8 mouse cellular contexts compared by ENCODE assay signal in the genomic region with DNA sequence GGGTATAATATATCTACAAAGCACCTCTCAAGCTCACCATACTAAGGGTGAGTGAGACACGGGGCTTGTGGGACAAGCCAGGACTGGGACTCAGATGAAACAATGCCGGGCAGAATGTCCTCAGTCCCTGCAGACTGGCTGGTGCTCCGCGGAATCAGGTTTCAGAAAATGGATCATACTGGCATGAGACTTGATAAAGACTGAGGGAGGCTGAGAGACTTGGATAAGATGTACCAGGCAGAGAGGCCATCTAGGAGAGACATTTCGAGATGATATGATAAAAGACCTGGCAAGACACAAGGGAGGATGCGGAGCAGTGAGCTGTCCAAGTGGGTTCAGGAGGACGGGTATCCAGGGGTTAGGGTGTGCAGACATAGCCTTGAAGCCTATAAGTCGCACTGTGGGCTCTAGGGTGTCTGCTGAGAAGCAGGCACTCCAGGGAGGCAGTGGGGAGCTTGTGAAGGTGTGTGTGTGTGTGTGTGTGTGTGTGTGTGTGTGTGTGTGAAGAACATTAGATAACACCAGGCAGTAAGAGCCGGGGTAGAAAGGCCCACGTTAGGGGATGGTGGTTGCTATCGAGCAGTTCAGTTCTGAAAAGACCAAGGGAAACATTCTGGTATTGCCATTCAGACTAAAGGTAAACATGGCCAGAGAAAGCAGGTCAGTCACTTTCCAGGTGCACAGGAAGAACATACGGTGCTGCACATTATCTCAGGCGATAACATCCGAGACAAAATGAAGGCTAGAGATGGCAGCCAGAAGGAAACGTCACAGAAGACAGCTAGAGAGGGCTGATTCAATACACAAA. TPM values are rescaled to one million over a fixed set of nuclear protein-coding genes. Genes with fewer than 3 reads are reported as not detected.
DNase-seq lines count a peak whose midpoint lies in the region; ATAC-seq and TF ChIP-seq lines count a peak whose summit lies in the region.

No protein-coding gene starts in this region.

- no peak for TF ChIP-seq CTCF in midbrain, postnatal 0 days (IDR thresholded peaks at IDR 0.05)

- peak; percentile 43 for DNase-seq in cerebellum, adult 11-12 months
- DNase-seq in cerebellum, postnatal 36 days: no peak
- DNase-seq in spleen, postnatal 36 days (ENCODE audit: low spot score in 2 of 2): peak; percentile 24 to 38
- no peak for DNase-seq in spleen, postnatal 14 days (ENCODE audit: low spot score in 2 of 2)
- DNase-seq in midbrain, postnatal 0 days (ENCODE audit: low spot score): no peak
- no peak for DNase-seq in urinary bladder, postnatal 10 days (ENCODE audit: low spot score)
- no peak for DNase-seq in adrenal gland, postnatal 10 days

- peak overlapping the region; percentile 84 for H3K9ac ChIP-seq in intestine, embryonic 16.5 days (ENCODE audit: low read depth, low read length)
- peak overlapping the region; percentile 63 for H3K9ac ChIP-seq in midbrain, postnatal 0 days (replicated peaks; ENCODE audit: low read length, poor library complexity, severe bottlenecking)

- peaks cover 16% of the 10 kb centered on the region for H3K4me1 ChIP-seq in intestine, embryonic 16.5 days (ENCODE audit: control insufficient read depth, insufficient read depth, low read length)
- H3K4me1 ChIP-seq in midbrain, postnatal 0 days (ENCODE audit: insufficient read depth, low read length): peaks cover 5% of the 10 kb centered on the region; the same call in 1 of the 2 replicates

- peak overlapping the region; percentile 92 for H3K27ac ChIP-seq in intestine, embryonic 16.5 days (ENCODE audit: low read length)
- peak overlapping the region; percentile 78 for H3K27ac ChIP-seq in midbrain, postnatal 0 days (ENCODE audit: low read depth, low read length)

- WGBS in intestine, embryonic 16.5 days: 43% methylated on average over 15 of the region's 15 CpGs
- WGBS in midbrain, postnatal 0 days: 59% methylated on average over 15 of the region's 15 CpGs

- ATAC-seq in intestine, embryonic 16.5 days: peak; percentile 13
- 0 out of 2 replicates have a peak, but pooled peaks have one; percentile 2 for ATAC-seq in midbrain, postnatal 0 days (ENCODE audit: low FRiP score)

- H3K4me3 ChIP-seq in intestine, embryonic 16.5 days (ENCODE audit: low read length): peak overlapping the region; percentile 97
- peak overlapping the region; percentile 66 for H3K4me3 ChIP-seq in midbrain, postnatal 0 days (ENCODE audit: low read depth, low read length)

- no peaks in the 10 kb centered on the region for H3K36me3 ChIP-seq in intestine, embryonic 16.5 days (ENCODE audit: control insufficient read depth, insufficient read depth, low read length)
- H3K36me3 ChIP-seq in midbrain, postnatal 0 days (ENCODE audit: insufficient read depth, low read length): no peaks in the 10 kb centered on the region

- H3K4me2 ChIP-seq in intestine, embryonic 16.5 days (ENCODE audit: low read depth, low read length): peak overlapping the region; percentile 75
- peak overlapping the region; percentile 74 for H3K4me2 ChIP-seq in midbrain, postnatal 0 days (ENCODE audit: low read depth, low read length, poor library complexity, severe bottlenecking)

- no peaks in the 10 kb centered on the region for H3K9me3 ChIP-seq in intestine, embryonic 16.5 days (ENCODE audit: control insufficient read depth, low read length)
- no peaks in the 10 kb centered on the region for H3K9me3 ChIP-seq in midbrain, postnatal 0 days (ENCODE audit: low read length)

- no peaks in the 10 kb centered on the region for H3K27me3 ChIP-seq in intestine, embryonic 16.5 days (replicated peaks; ENCODE audit: control insufficient read depth, insufficient read depth, low read length)
- no peaks in the 10 kb centered on the region for H3K27me3 ChIP-seq in midbrain, postnatal 0 days (ENCODE audit: insufficient read depth, low read length)

RNA-seq across cellular contexts. Expression of gene Pdcd4, which starts 10.1 kb away (rescaled TPM):
- polyA plus RNA-seq in intestine, embryonic 16.5 days (2015; fragmentation: Nextera tagmentation; extraction: Ambion mirVana): 65.7 and 72.7 TPM in 2 replicates
- 19.5 and 19.8 TPM in 2 replicates for total RNA-seq in midbrain, postnatal 0 days (2014; rRNA removed)
- 77.3 and 96.7 TPM in 2 replicates for polyA plus RNA-seq in midbrain, postnatal 0 days (2015; fragmentation: Nextera tagmentation; extraction: Ambion mirVana)
- total RNA-seq in adrenal gland, postnatal 10 days (2021): 100 to 1,000 TPM in 1 of 2 experiments, 10 to 100 TPM in 1; 92.2 to 104 TPM

RNA-seq across cellular contexts. Expression of gene Shoc2, which starts 42.0 kb away (rescaled TPM):
- polyA plus RNA-seq in intestine, embryonic 16.5 days (2015; fragmentation: Nextera tagmentation; extraction: Ambion mirVana): 35.8 and 36.1 TPM in 2 replicates
- total RNA-seq in midbrain, postnatal 0 days (2014; rRNA removed): 77.3 and 85.1 TPM in 2 replicates
- polyA plus RNA-seq in midbrain, postnatal 0 days (2015; fragmentation: Nextera tagmentation; extraction: Ambion mirVana): 46.2 and 49.4 TPM in 2 replicates
- total RNA-seq in adrenal gland, postnatal 10 days (2021): 10 to 100 TPM; 41.0 to 41.3 TPM

RNA-seq across cellular contexts. Expression of gene Bbip1, which starts 42.3 kb away (rescaled TPM):
- polyA plus RNA-seq in intestine, embryonic 16.5 days (2015; fragmentation: Nextera tagmentation; extraction: Ambion mirVana): 65.8 and 74.1 TPM in 2 replicates
- 74.2 and 95.7 TPM in 2 replicates for total RNA-seq in midbrain, postnatal 0 days (2014; rRNA removed)
- polyA plus RNA-seq in midbrain, postnatal 0 days (2015; fragmentation: Nextera tagmentation; extraction: Ambion mirVana): 154 and 158 TPM in 2 replicates
- total RNA-seq in adrenal gland, postnatal 10 days (2021): 10 to 100 TPM; 25.6 to 26.0 TPM

Comparison
In these comparisons a context has a peak if more than half of its experiments do, and no peak if none do; other contexts are left out.
1. DNase-seq: peak in cerebellum, adult 11-12 months (single experiment) and spleen, postnatal 36 days (2 of 2); none in cerebellum, postnatal 36 days (0 of 2), spleen, postnatal 14 days (0 of 2), midbrain, postnatal 0 days (single experiment), urinary bladder, postnatal 10 days (single experiment) and adrenal gland, postnatal 10 days (single experiment).